Mouse (Mus musculus) heart, embryonic 14.5 days (tissue): Measurements from ENCODE around the gene Xlr3b. TPM values are rescaled to one million over a fixed set of nuclear protein-coding genes. Genes with fewer than 3 reads are reported as not detected.
"Not testable (repeated sequence)": the region's sequence is repeated elsewhere in the genome, so short reads cannot be mapped to it uniquely, and the experiment has no call there.

Source experiments
- ATAC-seq: fragments of 200-750 bp; cut with Nextera tagmentation; 2 replicates; pipeline ENCODE4 v1.8.0; 2017; ENCODE audit warnings: low read depth, moderate TSS enrichment; ENCODE audit not compliant: insufficient number of reproducible peaks, insufficient read depth, low FRiP score
- H3K27ac ChIP-seq, 2 experiments: fragments of 200-500 bp in 1 of 2; fragments of 300-500 bp in 1 of 2; sonication (generic) in 1 of 2; replicated peaks in 1 of 2; 2 replicates each; pipeline ENCODE4 v1.5.1; 2012 to 2014; ENCODE audit warnings: low read depth in 2 of 2, low read length in 2 of 2, control low read depth in 1 of 2, mild to moderate bottlenecking in 1 of 2, mixed read lengths in 1 of 2; ENCODE audit not compliant: control insufficient read depth in 1 of 2, insufficient read depth in 1 of 2
- H3K27me3 ChIP-seq: fragments of 300-500 bp; sonication (generic); 2 replicates; pipeline ENCODE4 v1.6.1; 2014; ENCODE audit warnings: mild to moderate bottlenecking, low read length, control low read depth; ENCODE audit not compliant: control insufficient read depth, insufficient read depth
- H3K36me3 ChIP-seq: fragments of 300-500 bp; sonication (generic); 2 replicates; pipeline ENCODE4 v1.6.1; 2014; ENCODE audit warnings: mild to moderate bottlenecking, control low read depth, low read length, mixed read lengths; ENCODE audit not compliant: control insufficient read depth, insufficient read depth
- H3K4me1 ChIP-seq, 2 experiments: fragments of 200-500 bp in 1 of 2; fragments of 300-500 bp in 1 of 2; sonication (generic) in 1 of 2; 2 replicates each; pipeline ENCODE4 v1.6.1; 2012 to 2014; ENCODE audit warnings: low read length in 2 of 2, control low read depth in 1 of 2, mixed read lengths in 1 of 2; ENCODE audit not compliant: control insufficient read depth in 2 of 2, insufficient read depth in 2 of 2
- H3K4me2 ChIP-seq: fragments of 300-500 bp; sonication (generic); 2 replicates; pipeline ENCODE4 v1.6.1; 2014; ENCODE audit warnings: mild to moderate bottlenecking, low read length
- H3K4me3 ChIP-seq, 2 experiments: fragments of 200-500 bp in 1 of 2; fragments of 300-500 bp in 1 of 2; sonication (generic) in 1 of 2; 2 replicates each; pipeline ENCODE4 v1.5.1; 2012 to 2014; ENCODE audit warnings: low read length in 2 of 2, mild to moderate bottlenecking in 2 of 2, control low read depth in 1 of 2, low read depth in 1 of 2, moderate library complexity in 1 of 2; ENCODE audit not compliant: control insufficient read depth in 1 of 2, insufficient read depth in 1 of 2
- H3K9ac ChIP-seq: fragments of 300-500 bp; sonication (generic); 2 replicates; pipeline ENCODE4 v1.6.1; 2014; ENCODE audit warnings: mild to moderate bottlenecking, low read length
- H3K9me3 ChIP-seq: fragments of 300-500 bp; sonication (generic); 2 replicates; pipeline ENCODE4 v1.6.1; 2016; ENCODE audit warnings: low read length, control low read depth; ENCODE audit not compliant: control insufficient read depth
- WGBS: fragments of 180-500 bp; shearing (Covaris S2); extraction: QIAGEN DNeasy Blood & Tissue Kit; methylation state at CpG from one replicate; pipeline ENCODE4 v1.1.7; 2014; 5-methylcytosine and 5-hydroxymethylcytosine counted together
- polyA plus RNA-seq: library from polyadenylated mRNA; unstranded; fragments of >200 nt; fragmentation: Nextera tagmentation; extraction: Ambion mirVana; gene quantifications from 2 replicates; pipeline ENCODE4 v1.2.1, GENCODE M21; 2014

The Xlr3b gene
- polyA plus RNA-seq = 2.7 and 11.9 TPM in 2 replicates

GRCm38 (mm10) chrX:73191934-73192333 lies at the start of gene Xlr3b:
Gene Xlr3b (plus strand): TSS chrX:73192207.
- WGBS = 74% methylated on average over 12 of the region's 12 CpGs
- H3K9me3 ChIP-seq, H3K9ac ChIP-seq, H3K27ac ChIP-seq, H3K27me3 ChIP-seq, H3K36me3 ChIP-seq, H3K4me1 ChIP-seq, H3K4me3 ChIP-seq, H3K4me2 ChIP-seq, ATAC-seq: not testable (repeated sequence)

- not testable (repeated sequence) for H3K4me1 ChIP-seq, H3K4me3 ChIP-seq, H3K27ac ChIP-seq, ATAC-seq, H3K4me2 ChIP-seq, H3K9me3 ChIP-seq, H3K27me3 ChIP-seq, H3K9ac ChIP-seq, H3K36me3 ChIP-seq
- WGBS = no CpG with 5 or more reads among the region's 7 CpGs
Observed at GRCm38 (mm10) chrX:73143218-73143618, 48.8 kb upstream of the Xlr3b start.

GRCm38 (mm10) chrX:73148496-73148895 lies 43.5 kb upstream of the Xlr3b start, which contains the start of gene Xlr5b:
Gene Xlr5b (plus strand): TSS chrX:73148796.
- not testable (repeated sequence) for H3K36me3 ChIP-seq, ATAC-seq, H3K27ac ChIP-seq, H3K4me1 ChIP-seq, H3K4me2 ChIP-seq, H3K27me3 ChIP-seq, H3K4me3 ChIP-seq, H3K9me3 ChIP-seq, H3K9ac ChIP-seq
- WGBS = no CpG with 5 or more reads among the region's 20 CpGs

GRCm38 (mm10) chrX:73149350-73149749 lies 42.7 kb upstream of the Xlr3b start, which contains the start of gene DXBay18:
Gene DXBay18 (minus strand): TSS chrX:73149450.
- not testable (repeated sequence) for H3K27ac ChIP-seq, H3K4me3 ChIP-seq, H3K4me1 ChIP-seq, H3K36me3 ChIP-seq, H3K9me3 ChIP-seq, H3K9ac ChIP-seq, ATAC-seq, H3K27me3 ChIP-seq, H3K4me2 ChIP-seq
- WGBS = no CpG with 5 or more reads among the region's 7 CpGs

- H3K27ac ChIP-seq, H3K4me2 ChIP-seq, H3K9me3 ChIP-seq, H3K36me3 ChIP-seq, ATAC-seq, H3K4me3 ChIP-seq, H3K9ac ChIP-seq, H3K4me1 ChIP-seq, H3K27me3 ChIP-seq: not testable (repeated sequence)
- WGBS = 66% methylated on average over 6 of the region's 15 CpGs
Observed at GRCm38 (mm10) chrX:73176889-73177288, 15.1 kb upstream of the Xlr3b start, which contains the start of gene Spin2d. Gene Spin2d (minus strand): TSS chrX:73176989.

- not testable (repeated sequence) for ATAC-seq, H3K4me2 ChIP-seq, H3K9me3 ChIP-seq, H3K9ac ChIP-seq, H3K4me3 ChIP-seq, H3K4me1 ChIP-seq, H3K27me3 ChIP-seq, H3K36me3 ChIP-seq, H3K27ac ChIP-seq
- 72% methylated on average over 10 of the region's 19 CpGs for WGBS
Observed at GRCm38 (mm10) chrX:73213819-73214564, 22.0 kb downstream of the Xlr3b start, which contains the start of gene Xlr4b. Gene Xlr4b (plus strand): TSS chrX:73214333.

GRCm38 (mm10) chrX:73225365-73225764 lies 33.4 kb downstream of the Xlr3b start:
- H3K27me3 ChIP-seq = no peaks in the 10 kb centered on the region
- H3K4me2 ChIP-seq = no peak overlapping the region
- peaks cover 2 to 3% of the 10 kb centered on the region in 2 experiments; a peak in 1 of 4 replicates for H3K4me1 ChIP-seq
- no peaks in the 10 kb centered on the region for H3K9me3 ChIP-seq
- ATAC-seq = no peak
- no peak overlapping the region for H3K9ac ChIP-seq
- H3K36me3 ChIP-seq = no peaks in the 10 kb centered on the region
- WGBS = 47% methylated on average over 1 of the region's 1 CpGs
- no peak overlapping the region for H3K27ac ChIP-seq
- H3K4me3 ChIP-seq = no peak overlapping the region
